Mouse (Mus musculus) heart, postnatal 0 days (tissue): ENCODE results near the gene Atg4a. TPM values are rescaled to one million over a fixed set of nuclear protein-coding genes. Genes with fewer than 3 reads are reported as not detected.

Experiments
- ATAC-seq: fragments of 200-750 bp; cut with Nextera tagmentation; 2 replicates; pipeline ENCODE4 v1.8.0; 2017; ENCODE audit warnings: low read depth, moderate number of reproducible peaks, moderate library complexity; ENCODE audit not compliant: insufficient read depth
- DNase-seq: peaks from one replicate; pipeline ENCODE4 v3.0.0-alpha.2; 2016; ENCODE audit warnings: low spot score
- H3K27ac ChIP-seq: fragments of 300-500 bp; sonication (generic); 2 replicates; pipeline ENCODE4 v1.5.1; 2014; ENCODE audit warnings: low read depth, mild to moderate bottlenecking
- H3K27me3 ChIP-seq: fragments of 300-500 bp; sonication (generic); 2 replicates; pipeline ENCODE4 v1.6.1; 2014; ENCODE audit warnings: low read length, mixed read lengths; ENCODE audit not compliant: control insufficient read depth, insufficient read depth
- H3K36me3 ChIP-seq: fragments of 300-500 bp; sonication (generic); replicated peaks from 2 replicates; pipeline ENCODE4 v1.6.1; 2014; ENCODE audit warnings: low read length, mixed read lengths; ENCODE audit not compliant: control insufficient read depth, insufficient read depth
- H3K4me1 ChIP-seq: fragments of 300-500 bp; sonication (generic); 2 replicates; pipeline ENCODE4 v1.6.1; 2014; ENCODE audit warnings: antibody characterized with exemption; ENCODE audit not compliant: control insufficient read depth, insufficient read depth
- H3K4me2 ChIP-seq: fragments of 300-500 bp; sonication (generic); 2 replicates; pipeline ENCODE4 v1.6.1; 2014; ENCODE audit warnings: low read depth, mild to moderate bottlenecking, low read length, moderate library complexity
- H3K4me3 ChIP-seq: fragments of 300-500 bp; sonication (generic); 2 replicates; pipeline ENCODE4 v1.5.1; 2014; ENCODE audit warnings: low read depth, low read length
- H3K9ac ChIP-seq: fragments of 300-500 bp; sonication (generic); replicated peaks from 2 replicates; pipeline ENCODE4 v1.6.1; 2014; ENCODE audit warnings: low read depth, low read length, mixed read lengths
- H3K9me3 ChIP-seq: fragments of 300-500 bp; sonication (generic); replicated peaks from 2 replicates; pipeline ENCODE4 v1.6.1; 2016; ENCODE audit warnings: low read length; ENCODE audit not compliant: control insufficient read depth
- CTCF ChIP-seq: IDR thresholded peaks from 2 replicates; pipeline ENCODE4 v1.5.1; 2016; ENCODE audit warnings: antibody characterized with exemption, control low read depth, low read depth
- EP300 ChIP-seq: IDR thresholded peaks from 2 replicates; pipeline ENCODE4 v1.6.1; 2016; ENCODE audit warnings: antibody characterized with exemption, low read depth
- WGBS: fragments of 180-500 bp; shearing (Covaris S2); extraction: QIAGEN DNeasy Blood & Tissue Kit; methylation state at CpG from one replicate; pipeline ENCODE4 v1.1.7; 2014; 5-methylcytosine and 5-hydroxymethylcytosine counted together
- polyA plus RNA-seq: library from polyadenylated mRNA; unstranded; fragments of >200 nt; fragmentation: Nextera tagmentation; extraction: Ambion mirVana; gene quantifications from 2 replicates; pipeline ENCODE4 v1.2.1, GENCODE M21; 2015
- total RNA-seq: library from RNA; depleted of rRNA; stranded (reverse); fragments of >200 nt; gene quantifications from 2 replicates; pipeline ENCODE4 v1.2.3, GENCODE M21; 2014; ENCODE audit warnings: low replicate concordance

The Atg4a gene
- total and polyA plus RNA-seq, 2 experiments from 2014 or later: 8.1 to 15.2 TPM

DNA sequence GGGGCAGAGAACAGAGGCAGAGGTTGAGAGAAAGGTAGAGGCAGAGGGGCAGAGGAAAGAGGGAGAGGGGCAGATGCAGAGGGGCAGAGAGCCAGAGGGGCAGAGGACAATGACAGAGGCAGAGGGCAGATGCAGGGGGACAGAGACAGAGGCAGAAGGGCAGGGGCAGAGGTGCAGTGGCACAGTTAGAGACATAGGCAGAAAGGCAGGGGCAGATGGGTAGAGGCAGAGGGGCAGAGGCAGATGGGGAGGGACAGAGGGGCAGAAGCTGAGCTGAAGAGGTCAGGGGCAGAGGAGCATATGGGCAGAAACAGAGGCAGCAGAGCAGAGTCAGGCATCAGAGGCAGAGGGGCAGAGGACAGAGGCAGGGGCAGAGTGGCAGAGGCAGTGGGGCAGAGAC is 42.2 kb downstream of the Atg4a start:
- no peaks in the 10 kb centered on the region for H3K36me3 ChIP-seq
- H3K4me1 ChIP-seq: no peaks in the 10 kb centered on the region
- no peak overlapping the region for H3K27ac ChIP-seq
- DNase-seq: no peak
- no peak overlapping the region for H3K9ac ChIP-seq
- no peak overlapping the region for H3K4me3 ChIP-seq
- no peak for TF ChIP-seq CTCF
- no peak for TF ChIP-seq EP300
- no peak for ATAC-seq
- H3K9me3 ChIP-seq: no peaks in the 10 kb centered on the region
- no peak overlapping the region for H3K4me2 ChIP-seq
- peaks cover 13% of the 10 kb centered on the region; the same call in 1 of the 2 replicates for H3K27me3 ChIP-seq

GRCm38 (mm10) chrX:141149705-141150104 is 193.0 kb downstream of the Atg4a start:
- Histone ChIP-seq H3K9ac (no peak overlapping the region), H3K27ac (no peak overlapping the region), H3K36me3 (no peaks in the 10 kb centered on the region), H3K4me1 (no peaks in the 10 kb centered on the region), H3K4me2 (no peak overlapping the region), H3K9me3 (no peaks in the 10 kb centered on the region), H3K27me3 (no peaks in the 10 kb centered on the region), H3K4me3 (no peak overlapping the region)
- ATAC-seq (no peak), DNase-seq (no peak)
- TF ChIP-seq CTCF: no peak
- no peak for TF ChIP-seq EP300
- 90% methylated on average over 1 of the region's 1 CpGs for WGBS

DNA sequence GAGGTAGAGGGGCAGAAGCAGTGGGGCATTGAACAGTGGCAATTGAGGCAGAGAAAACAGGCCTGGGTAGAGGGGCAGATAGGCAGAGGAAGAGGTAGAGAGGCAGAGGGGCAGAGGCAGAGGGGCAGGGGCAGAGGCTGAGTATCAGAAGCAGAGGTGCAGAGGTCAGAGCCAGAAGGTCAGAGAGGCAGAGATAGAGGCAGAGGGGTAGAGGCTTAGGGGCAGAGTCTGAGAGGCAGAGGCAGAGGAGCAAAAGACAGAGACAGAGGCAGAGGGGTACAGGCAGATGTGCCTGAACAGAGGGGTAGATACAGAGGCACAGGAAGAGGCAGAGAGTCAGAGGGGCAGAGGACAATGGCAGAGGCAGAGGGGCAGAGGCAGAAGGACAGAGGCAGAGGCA is 193.6 kb downstream of the Atg4a start:
- no peak overlapping the region for H3K27ac ChIP-seq
- H3K9ac ChIP-seq: no peak overlapping the region
- H3K4me3 ChIP-seq: no peak overlapping the region
- no peak for TF ChIP-seq EP300
- no peak for TF ChIP-seq CTCF
- DNase-seq: no peak
- H3K27me3 ChIP-seq: no peaks in the 10 kb centered on the region
- no peaks in the 10 kb centered on the region for H3K36me3 ChIP-seq
- no peak for ATAC-seq
- H3K4me1 ChIP-seq: no peaks in the 10 kb centered on the region
- no peaks in the 10 kb centered on the region for H3K9me3 ChIP-seq
- no peak overlapping the region for H3K4me2 ChIP-seq

DNA sequence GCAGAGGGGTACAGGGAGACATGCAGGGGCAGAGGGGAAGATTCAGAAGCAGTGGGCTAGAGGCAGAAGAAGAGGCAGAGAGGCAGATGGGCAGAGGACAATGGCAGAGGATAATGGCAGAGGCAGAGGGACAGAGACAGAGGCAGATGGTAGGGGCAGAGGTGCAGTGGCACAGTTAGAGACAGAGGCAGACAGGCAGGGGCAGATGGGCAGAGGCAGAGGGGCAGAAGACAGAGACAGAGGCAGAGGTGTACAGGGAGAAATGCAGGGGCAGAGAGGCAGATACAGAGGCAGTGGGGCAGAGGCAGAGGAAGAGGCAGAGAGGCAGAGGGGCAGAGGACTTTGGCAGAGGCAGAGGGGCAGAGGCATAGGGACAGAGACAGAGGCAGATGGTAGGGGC is 194.5 kb downstream of the Atg4a start:
- Histone ChIP-seq H3K27ac (no peak overlapping the region), H3K27me3 (no peaks in the 10 kb centered on the region), H3K4me2 (no peak overlapping the region), H3K9me3 (no peaks in the 10 kb centered on the region), H3K4me3 (no peak overlapping the region), H3K36me3 (no peaks in the 10 kb centered on the region), H3K9ac (no peak overlapping the region), H3K4me1 (no peaks in the 10 kb centered on the region)
- ATAC-seq (no peak), DNase-seq (no peak)
- TF ChIP-seq EP300: no peak
- TF ChIP-seq CTCF: no peak

GRCm38 (mm10) chrX:141156696-141157095 is 200.0 kb downstream of the Atg4a start:
- no peaks in the 10 kb centered on the region for H3K27me3 ChIP-seq
- H3K4me2 ChIP-seq: no peak overlapping the region
- H3K36me3 ChIP-seq: no peaks in the 10 kb centered on the region
- no peak overlapping the region for H3K4me3 ChIP-seq
- ATAC-seq (no peak), DNase-seq (peak; percentile 28)
- H3K9ac ChIP-seq: no peak overlapping the region
- no peaks in the 10 kb centered on the region for H3K9me3 ChIP-seq
- peak; percentile 43 for TF ChIP-seq CTCF
- TF ChIP-seq EP300: no peak
- H3K27ac ChIP-seq: no peak overlapping the region
- no peaks in the 10 kb centered on the region for H3K4me1 ChIP-seq
- WGBS: 6% methylated on average over 2 of the region's 2 CpGs

- Histone ChIP-seq H3K27me3 (no peaks in the 10 kb centered on the region), H3K9ac (no peak overlapping the region), H3K4me3 (no peak overlapping the region), H3K36me3 (no peaks in the 10 kb centered on the region), H3K4me2 (no peak overlapping the region), H3K27ac (no peak overlapping the region), H3K4me1 (no peaks in the 10 kb centered on the region), H3K9me3 (no peaks in the 10 kb centered on the region)
- WGBS: 54% methylated on average over 4 of the region's 4 CpGs
- TF ChIP-seq CTCF (no peak), EP300 (no peak)
- DNase-seq: no peak
- no peak for ATAC-seq
Measured at GRCm38 (mm10) chrX:141157626-141158025, 200.9 kb downstream of the Atg4a start.
